Mouse (Mus musculus): ENCODE measurements at regions not wholly inside any gene's neighbourhood (a gene's known extent, or its start where the extent isn't known, plus 50 kb on each side); places are given as distances from the start of the nearest gene placed in this dataset.

DNA sequence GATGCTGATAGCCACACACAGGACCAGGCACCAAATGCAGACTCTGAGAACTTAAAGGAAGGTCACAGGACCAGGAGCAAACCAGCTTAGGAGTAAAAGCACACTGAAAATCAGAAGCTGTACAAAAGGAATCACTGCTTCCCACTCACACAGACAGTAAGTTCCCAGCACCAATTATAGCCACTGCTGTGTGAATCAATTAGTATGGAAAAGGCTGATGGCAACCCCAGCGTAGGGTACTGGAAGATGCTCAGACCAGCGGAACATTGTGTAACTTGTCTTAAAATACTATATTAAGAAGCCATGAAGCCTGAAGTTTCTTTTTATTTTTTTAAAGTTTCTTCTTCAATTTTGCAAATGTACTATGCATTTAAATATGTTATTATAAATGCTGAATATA, 115.8 kb downstream of the Lnpk start:
- no peak for DNase-seq (ENCODE audit: low read depth)

GRCm38 (mm10) chr2:74461211-74461844, 117.9 kb downstream of the Lnpk start:
- DNase-seq (ENCODE audit: low read depth), result no peak

DNA sequence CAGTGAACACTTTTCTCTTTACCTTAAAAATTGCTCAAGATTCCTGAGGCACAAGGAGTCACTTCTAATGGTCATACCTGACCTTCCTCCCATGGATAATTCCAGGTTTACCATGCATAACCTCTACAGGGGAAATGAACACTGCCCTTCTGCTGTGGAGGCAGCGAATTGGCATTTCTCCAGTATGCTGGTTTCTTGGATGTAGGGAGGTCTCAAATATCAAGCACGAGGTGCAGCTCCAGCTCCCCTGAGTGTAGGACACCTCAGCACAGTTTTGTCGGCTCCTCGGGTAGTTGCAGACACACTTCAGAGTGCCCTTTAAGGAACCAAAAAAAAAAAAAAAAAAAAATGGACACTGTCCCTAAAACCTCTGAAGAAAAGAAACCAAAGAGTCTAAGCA, 124.8 kb downstream of the Lnpk start:
- DNase-seq (ENCODE audit: low read depth), result no peak

GRCm38 (mm10) chr2:74452679-74453078, 126.6 kb downstream of the Lnpk start:
- no peak for DNase-seq (ENCODE audit: low read depth)

DNA sequence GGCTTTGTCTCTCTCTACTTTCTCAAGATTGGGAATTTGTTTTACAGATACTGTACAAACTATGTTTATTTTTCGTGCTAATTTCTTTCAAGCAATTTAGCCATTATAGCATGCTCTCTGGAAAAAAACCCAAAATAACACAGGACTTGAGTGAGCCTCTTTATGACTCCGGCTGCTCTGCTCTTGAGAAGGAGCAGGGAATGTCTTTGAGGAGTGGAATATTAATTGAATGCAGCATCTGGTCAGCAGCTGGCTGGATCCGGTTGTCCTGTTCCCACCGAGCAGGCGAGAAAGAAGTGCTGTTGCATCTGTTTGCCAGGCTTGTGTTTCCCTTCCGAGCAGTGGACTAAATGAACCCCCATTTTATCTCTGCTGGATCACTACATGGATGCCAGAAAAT, 127.7 kb downstream of the Lnpk start:
- no peak for DNase-seq (ENCODE audit: low read depth)

DNA sequence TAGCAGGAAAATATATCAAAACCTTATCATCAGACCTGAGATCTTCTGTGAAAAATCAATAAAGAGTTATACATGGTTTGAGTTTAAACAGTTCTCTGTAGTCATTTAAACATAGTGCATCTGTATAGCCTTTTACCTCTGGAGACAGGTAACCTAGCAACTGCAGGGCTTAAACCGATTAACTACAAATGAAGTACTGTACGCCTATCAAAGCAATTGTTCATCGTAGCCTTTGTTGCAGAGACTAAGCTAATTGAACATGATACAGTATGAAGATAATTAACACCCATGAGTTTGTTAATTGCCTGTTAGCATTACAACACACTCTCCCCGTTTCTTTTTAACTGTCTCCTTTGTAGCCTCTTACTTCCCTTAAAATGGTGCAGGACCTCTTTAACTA, 128.2 kb downstream of the Lnpk start:
- DNase-seq (ENCODE audit: low read depth), result no peak

DNA sequence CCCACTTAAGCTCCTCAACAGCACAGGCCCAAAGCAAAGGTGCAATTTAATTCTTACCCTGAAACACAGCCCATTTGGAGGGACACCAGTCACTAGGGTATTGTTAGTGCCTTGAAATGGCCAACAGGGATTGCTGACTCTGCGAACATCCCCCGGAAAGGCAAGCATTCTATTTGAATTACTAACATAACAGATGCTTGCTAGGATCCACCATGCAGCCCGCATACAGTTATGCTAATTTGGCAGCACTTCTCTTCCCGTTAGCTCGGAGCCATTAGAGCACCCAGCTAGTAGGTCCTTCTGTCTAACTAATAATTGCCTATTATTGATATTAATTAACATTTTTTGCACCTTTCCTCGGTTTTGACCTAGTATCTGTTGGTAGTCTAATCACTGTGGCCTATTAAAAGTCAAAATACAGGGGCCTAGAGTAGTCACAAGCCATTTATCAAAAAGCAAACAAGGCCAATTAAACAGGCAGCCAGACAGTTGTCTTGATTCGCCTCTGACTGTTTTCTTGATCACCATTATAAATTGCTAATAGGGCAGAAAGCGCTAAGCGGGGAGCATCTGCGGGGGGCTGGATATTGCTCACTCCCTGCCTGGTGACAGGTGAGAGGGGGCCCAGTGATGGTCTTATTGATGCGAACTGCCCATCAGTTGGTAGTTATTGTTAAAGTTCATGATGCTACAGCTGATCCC, 129.0 kb downstream of the Lnpk start:
- no peak for DNase-seq (ENCODE audit: low read depth)

DNA sequence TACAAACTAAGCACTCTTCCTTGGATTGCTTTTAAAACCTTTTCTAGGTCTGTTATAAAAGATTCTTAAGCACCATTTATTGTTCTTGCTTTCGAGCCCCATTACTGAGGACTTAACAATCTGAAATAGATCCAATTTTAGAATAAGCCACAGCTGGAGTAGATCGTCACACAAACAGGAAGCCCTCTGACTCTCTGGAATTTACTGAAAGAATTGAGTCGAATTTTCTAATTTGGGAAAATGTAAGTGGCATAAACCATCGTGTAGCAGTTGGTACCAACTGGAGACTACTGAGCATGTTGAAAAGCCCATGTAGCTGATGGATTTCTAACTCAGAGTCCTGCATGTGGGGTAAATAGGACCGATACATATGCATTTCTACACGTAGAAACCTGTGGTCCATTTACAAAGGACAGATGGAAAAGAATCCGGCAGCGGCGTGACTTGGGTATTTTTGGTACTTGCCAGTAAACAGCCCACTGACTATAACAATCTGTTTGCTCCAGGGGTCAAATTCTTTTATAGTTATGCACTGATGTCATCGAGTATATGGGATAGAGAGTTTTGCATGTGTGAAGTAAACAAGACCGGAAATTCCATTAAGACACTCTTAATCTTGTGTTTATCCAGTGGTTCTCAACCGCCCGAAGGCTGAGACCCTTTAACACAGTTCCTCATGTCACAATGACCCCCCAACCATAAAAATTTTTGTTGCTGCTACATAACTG, 143.9 kb downstream of the Lnpk start:
- no peak for DNase-seq (ENCODE audit: low read depth)

- DNase-seq (ENCODE audit: low read depth), result no peak
Measured at GRCm38 (mm10) chr2:74426746-74427145, 152.5 kb downstream of the Lnpk start.

DNA sequence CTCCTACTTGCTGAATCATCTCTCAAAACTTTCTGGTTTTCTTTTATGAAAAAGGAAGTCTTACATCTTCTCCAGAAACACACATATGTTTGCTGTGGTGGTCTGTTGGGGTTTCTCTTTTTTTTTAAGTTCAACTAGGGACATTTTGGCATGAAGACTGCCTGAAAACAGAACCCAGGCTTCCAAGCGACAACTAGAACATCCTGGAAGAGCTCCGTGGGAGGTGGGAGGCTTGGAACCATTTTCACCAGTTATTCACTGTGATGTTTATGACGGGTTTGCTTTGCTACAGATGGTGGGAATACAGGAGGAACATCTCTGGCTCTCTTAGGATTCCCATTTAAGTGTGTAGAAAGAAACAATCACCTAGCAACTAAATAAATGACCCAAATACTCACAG, 154.5 kb downstream of the Lnpk start:
- DNase-seq (ENCODE audit: low read depth), result no peak

DNA sequence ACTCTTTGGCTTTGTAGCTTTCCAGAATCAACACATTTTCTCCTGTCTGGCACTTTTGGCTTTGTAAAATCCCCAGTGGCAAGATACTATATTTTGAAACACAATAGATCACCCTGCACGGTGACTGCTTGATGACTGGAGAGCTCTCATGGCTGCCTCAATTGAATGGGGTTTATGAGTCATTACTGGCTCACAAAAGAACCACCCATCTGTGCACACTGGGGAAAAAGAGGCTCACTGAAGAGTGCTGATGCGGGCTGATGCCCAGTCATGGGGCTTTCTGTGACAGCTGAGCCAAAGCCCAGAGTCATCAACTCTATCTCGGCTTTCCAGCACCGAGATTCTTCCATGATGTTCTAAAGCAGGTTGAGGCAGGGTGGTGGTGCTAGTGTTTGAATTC, 163.1 kb downstream of the Lnpk start:
- no peak for DNase-seq (ENCODE audit: low read depth)

DNA sequence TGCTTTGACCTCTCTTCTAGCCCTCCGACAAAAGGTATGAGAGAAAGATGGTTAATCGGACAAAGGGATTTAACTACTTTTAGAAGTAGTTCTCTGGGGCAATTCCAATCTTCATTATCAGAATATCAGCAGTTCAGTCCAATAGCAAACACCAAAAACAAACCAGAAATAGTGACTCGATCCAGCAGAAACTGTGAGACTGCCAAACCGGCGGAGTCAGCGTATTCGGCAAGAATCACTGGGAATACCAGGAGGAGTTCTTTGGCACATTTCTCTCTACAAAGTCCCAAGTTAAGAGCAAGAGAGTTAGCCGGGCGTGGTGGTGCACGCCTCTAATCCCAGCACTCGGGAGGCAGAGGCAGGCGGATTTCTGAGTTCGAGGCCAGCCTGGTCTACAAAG, 164.5 kb downstream of the Lnpk start:
- DNase-seq (ENCODE audit: low read depth), result no peak

- no peak for DNase-seq (ENCODE audit: low read depth)
Measured at GRCm38 (mm10) chr2:74409856-74410404, 169.3 kb downstream of the Lnpk start.

- DNase-seq (ENCODE audit: low read depth), result no peak
Measured at GRCm38 (mm10) chr2:74404493-74404892, 174.7 kb downstream of the Lnpk start.

GRCm38 (mm10) chr2:74391064-74391463, 188.2 kb downstream of the Lnpk start:
- DNase-seq (ENCODE audit: low read depth), result no peak

GRCm38 (mm10) chr2:74388078-74388477, 191.2 kb downstream of the Lnpk start:
- no peak for DNase-seq (ENCODE audit: low read depth)

DNA sequence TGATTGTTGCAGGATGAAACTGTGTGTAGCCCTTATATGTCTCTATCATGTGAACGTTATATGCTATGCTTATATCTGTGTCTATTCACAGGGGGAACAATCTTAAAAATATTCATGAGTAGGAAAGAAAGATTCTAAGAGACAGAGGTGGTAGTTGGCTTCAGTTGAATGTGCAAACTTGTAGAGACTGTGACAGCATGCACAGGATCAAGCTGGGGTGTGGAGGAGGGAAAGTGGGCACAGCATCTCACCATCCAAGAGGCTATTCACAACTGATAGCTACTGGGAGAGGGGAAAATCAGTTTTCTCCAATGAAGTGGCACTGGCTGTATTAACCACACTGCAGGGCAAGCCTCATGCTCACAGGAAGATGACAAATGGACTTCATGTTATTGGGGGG, 194.3 kb downstream of the Lnpk start:
- DNase-seq (ENCODE audit: low read depth), result no peak

DNA sequence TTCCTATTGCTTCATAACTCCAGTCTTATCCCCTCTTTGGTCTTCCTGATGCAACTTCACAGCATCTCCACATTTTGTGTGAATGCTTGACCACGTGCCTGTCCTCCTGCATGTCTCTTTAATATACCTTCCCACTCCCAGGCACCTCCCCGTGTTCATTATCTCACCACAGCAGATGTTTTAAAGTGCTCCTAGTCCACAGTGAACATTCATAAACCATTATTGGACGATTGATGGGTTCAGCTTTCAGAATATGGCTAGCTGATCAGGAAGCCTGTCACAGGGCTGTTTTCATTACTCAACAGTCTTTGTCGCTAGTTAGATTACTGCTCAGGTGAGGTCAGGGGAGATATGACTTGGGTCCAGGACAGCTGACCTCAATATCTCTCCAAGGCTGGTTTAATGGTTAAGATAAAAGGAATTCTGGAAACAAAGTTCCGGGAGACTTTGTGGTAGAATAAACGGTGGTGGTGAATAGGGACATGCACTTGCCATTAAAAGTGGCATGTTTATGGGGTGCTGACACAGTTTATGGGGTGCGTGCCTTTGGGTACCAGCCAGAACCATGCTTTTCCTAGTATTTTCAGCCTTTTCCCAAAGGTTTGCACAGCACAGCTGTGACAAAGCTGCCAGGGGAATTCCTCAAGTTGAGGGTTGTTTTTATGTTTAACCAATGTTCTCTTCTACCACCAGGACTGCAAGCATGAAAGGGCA, 198.5 kb downstream of the Lnpk start:
- DNase-seq (ENCODE audit: low read depth), result no peak

DNA sequence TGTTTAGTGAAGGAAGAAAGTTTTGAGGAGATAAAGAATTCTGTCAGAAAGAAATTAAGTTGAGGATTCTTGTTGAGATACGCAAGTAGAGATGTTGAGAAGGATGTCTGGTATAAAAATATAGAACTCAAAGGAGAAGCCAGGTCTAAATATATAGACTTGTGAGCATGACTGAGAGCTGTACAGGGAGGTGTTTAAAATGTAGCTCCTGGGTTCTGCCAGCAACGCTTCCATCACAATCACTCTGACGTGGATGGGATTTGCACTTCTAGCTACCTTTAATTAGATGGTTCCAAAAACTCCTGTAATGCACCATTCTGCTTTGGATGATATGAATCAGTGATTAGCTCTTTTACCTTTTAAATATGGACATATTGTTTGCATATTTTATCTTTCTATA, 200.5 kb downstream of the Lnpk start:
- no peak for DNase-seq (ENCODE audit: low read depth)

DNA sequence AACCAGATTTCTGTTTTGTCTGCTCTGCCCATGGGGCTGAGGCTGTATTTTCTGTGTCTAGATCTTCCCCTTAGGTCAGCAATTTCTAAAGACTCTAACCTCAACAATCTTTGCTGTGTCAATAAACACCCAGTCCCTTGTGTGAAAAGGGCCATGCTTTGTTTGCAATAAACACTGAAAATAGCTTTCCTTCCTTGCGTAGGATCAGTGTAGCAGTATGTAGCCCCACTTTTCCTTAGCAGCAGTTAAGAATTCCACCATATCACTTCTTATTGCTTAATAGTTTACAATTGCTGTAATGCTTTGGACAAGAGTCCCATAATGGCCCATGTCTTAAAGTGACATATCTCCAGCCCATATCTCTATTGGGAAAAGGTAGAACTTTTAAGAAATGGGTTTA, 205.3 kb downstream of the Lnpk start:
- DNase-seq (ENCODE audit: low read depth), result no peak

- no peak for DNase-seq (ENCODE audit: low read depth)
Measured at GRCm38 (mm10) chr2:74373056-74373455, 206.2 kb downstream of the Lnpk start.

GRCm38 (mm10) chr2:74363255-74363654, 216.0 kb downstream of the Lnpk start:
- DNase-seq (ENCODE audit: low read depth), result no peak
